Mouse (Mus musculus): Measurements from ENCODE around the gene Mcoln3. TPM values are rescaled to one million over a fixed set of nuclear protein-coding genes. Genes with fewer than 3 reads are reported as not detected.

Mcoln3 gene
- polyA plus RNA-seq, 1 experiment, result 13.5 TPM

GRCm38 (mm10) chr3:146134834-146135233 lies 17.6 kb downstream of the Mcoln3 start:
- no peak for DNase-seq (ENCODE audit: low read depth)

- DNase-seq (ENCODE audit: low read depth), result no peak
These were observed 18.2 kb downstream of the Mcoln3 start for GRCm38 (mm10) chr3:146135417-146135816.

GRCm38 (mm10) chr3:146136422-146136821 lies 19.2 kb downstream of the Mcoln3 start:
- no peak for DNase-seq (ENCODE audit: low read depth)

GRCm38 (mm10) chr3:146140276-146140675 lies 23.0 kb downstream of the Mcoln3 start:
- no peak for DNase-seq (ENCODE audit: low read depth)

DNA sequence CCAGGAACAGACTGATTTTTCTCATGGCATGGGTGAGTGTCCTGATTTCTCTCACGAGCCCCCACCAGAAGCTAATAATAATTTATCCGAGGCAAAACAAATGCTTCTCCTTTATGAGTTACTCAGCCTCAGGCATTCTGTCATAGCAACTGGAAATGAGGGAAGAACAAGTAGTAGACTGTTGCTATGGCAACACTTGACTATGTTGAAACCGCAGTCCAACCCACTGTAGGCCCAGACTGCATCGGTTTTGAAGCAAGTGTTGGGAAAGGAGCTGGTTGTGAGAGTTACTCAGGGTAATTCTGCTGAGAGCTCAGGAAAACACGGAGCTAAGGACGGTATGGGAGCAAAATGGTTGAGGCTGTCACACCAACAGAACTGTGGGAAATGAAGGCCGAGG lies 25.3 kb downstream of the Mcoln3 start:
- DNase-seq (ENCODE audit: low read depth), result no peak

- no peak for DNase-seq (ENCODE audit: low read depth)
These were observed 28.3 kb downstream of the Mcoln3 start for GRCm38 (mm10) chr3:146145501-146145900.

DNA sequence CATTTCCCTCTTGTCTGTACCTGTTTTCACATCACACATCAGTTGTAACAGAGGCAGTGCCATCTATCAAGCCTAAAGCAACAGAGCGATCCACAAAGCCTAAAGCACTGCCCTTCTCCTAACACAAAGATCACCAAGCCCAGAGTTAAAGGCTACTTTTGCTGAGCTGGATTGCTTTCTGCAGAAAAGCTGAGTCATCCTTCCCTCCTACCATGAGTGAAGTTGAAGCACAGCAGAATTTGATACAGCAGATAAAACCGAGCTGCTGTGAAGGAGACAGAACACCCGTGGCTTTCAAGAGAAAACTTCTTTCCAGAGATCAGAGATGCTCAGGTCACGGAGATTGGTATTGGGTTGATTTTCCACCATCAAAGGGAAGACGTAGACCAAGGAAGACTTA lies 28.9 kb downstream of the Mcoln3 start:
- DNase-seq (ENCODE audit: low read depth), result no peak

- no peak for DNase-seq (ENCODE audit: low read depth)
These were observed 32.2 kb downstream of the Mcoln3 start, which contains the start of gene Mcoln2 for GRCm38 (mm10) chr3:146149156-146150057. Mcoln2 (plus strand) TSS chr3:146149833.

- no peak for DNase-seq (ENCODE audit: low read depth)
These were observed 32.8 kb downstream of the Mcoln3 start for GRCm38 (mm10) chr3:146150058-146150400.

GRCm38 (mm10) chr3:146150560-146150959 lies 33.3 kb downstream of the Mcoln3 start:
- no peak for DNase-seq (ENCODE audit: low read depth)

- DNase-seq (ENCODE audit: low read depth), result no peak
These were observed 34.1 kb downstream of the Mcoln3 start for GRCm38 (mm10) chr3:146151328-146151727.

DNA sequence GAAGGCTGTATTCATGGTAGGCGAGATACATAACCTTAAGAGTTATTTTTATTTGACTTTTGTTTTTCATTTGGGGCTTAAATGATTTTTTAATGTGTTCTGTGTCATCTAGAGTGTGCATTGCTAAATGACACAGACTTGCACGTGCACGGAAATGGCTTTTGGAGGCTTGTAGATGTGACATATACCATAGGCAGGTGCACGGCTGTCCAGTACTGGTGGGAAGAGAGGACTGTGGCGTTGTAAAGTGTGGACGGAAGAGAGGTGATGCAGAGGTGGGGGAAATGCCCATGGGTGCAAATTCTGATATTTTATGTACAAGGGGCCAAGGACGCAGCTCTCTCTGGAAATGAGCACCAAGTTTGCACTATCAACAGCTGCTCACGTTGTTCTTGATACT lies 34.5 kb downstream of the Mcoln3 start:
- no peak for DNase-seq (ENCODE audit: low read depth)

DNA sequence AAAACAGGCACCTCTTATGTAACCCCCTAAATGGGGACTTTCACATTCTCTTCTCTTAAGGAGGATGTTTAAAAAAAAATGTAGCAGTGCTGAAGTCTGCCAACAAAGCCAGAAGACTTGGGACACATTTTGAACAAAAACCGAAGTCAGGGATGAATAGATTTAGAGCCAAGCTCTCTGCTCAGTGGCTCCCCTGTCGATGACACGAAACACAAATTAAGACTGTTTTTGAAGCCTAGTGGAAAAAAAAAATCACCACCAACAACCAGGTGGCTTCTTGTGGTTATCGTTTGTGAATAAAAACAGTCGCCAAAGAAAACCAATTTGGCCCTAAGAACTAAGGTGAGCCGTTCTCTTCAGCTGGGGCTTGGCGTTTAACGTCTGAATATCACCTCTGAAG lies 35.1 kb downstream of the Mcoln3 start:
- no peak for DNase-seq (ENCODE audit: low read depth)

- no peak for DNase-seq (ENCODE audit: low read depth)
These were observed 35.7 kb downstream of the Mcoln3 start for GRCm38 (mm10) chr3:146152913-146153312.

DNA sequence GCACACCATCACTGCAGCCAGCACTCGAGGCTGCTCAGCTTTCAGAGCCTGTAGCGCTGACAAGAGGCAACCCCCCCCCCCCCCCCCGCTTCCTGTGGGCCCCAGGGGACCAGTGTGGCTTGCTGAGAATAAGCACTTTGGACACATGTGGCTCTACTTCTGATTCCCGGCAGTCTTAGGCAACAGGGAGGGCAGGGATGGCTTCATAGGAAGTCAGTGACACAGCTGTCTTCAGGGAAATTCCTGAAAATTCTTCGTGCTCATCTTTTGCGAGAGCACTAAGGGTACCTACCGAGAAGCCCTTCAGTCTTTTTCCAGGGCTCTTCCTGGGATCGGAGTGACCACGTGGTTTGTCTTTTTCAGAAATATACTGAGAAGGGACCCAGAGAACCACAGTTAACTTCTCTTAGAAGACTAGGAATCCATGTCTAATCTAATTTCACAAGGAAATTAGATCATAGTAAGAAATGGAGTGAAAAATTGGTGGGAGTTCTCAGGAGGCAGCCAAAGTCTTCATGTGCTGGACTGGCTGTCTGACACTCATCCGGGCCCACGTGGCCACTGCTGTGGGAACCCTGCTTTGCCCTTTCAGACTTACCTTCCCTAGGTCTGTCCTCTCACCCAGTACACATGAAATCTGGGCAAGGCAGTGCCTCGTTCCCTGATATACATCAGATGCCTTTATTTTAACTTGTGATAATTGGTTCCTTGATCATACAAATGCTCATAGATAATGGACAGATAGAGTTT lies 36.8 kb downstream of the Mcoln3 start:
- no peak for DNase-seq (ENCODE audit: low read depth)

- no peak for DNase-seq (ENCODE audit: low read depth)
These were observed 38.7 kb downstream of the Mcoln3 start for GRCm38 (mm10) chr3:146155628-146156576.

GRCm38 (mm10) chr3:146156811-146157210 lies 39.6 kb downstream of the Mcoln3 start:
- DNase-seq (ENCODE audit: low read depth), result no peak

DNA sequence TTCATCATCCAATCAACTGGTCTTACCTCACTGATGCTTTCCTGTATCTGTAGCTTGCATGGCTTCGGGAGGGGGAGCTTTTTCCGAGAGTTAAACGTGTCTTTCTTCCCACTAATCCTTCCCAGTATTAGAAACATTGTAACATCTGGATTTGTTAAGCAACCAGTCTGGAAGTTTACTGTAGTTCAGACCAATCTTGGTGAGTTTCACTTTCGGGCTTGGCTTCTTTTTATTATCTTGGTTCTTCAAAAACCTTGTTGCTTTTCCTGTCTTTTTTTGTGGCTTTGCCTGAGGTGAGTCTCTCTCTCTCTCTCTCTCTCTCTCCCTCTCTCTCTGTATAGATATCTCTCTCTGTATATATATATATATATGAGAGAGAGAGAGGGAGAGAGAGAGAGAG lies 40.8 kb downstream of the Mcoln3 start:
- DNase-seq (ENCODE audit: low read depth), result no peak

- DNase-seq (ENCODE audit: low read depth), result no peak
These were observed 42.1 kb downstream of the Mcoln3 start for GRCm38 (mm10) chr3:146159360-146159759.

DNA sequence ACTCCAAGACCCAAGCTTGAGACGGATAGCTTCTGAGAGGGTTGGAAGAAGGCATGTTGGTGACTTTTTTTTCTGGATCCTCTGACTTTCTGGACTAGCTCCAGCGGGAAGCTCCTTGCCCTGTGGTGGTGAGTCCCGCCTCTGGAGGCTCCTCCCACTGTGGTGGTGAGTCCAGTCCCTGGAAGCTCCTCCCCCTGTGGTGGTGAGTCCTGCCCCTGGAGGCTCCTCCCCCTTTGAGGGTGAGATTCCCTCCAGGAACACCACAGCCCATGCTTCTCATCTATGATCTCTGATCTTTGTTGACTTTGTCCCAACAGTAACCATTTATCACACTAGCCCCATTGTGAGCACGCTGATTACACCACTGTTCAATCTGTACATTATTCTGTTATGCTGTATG lies 44.9 kb downstream of the Mcoln3 start:
- no peak for DNase-seq (ENCODE audit: low read depth)

DNA sequence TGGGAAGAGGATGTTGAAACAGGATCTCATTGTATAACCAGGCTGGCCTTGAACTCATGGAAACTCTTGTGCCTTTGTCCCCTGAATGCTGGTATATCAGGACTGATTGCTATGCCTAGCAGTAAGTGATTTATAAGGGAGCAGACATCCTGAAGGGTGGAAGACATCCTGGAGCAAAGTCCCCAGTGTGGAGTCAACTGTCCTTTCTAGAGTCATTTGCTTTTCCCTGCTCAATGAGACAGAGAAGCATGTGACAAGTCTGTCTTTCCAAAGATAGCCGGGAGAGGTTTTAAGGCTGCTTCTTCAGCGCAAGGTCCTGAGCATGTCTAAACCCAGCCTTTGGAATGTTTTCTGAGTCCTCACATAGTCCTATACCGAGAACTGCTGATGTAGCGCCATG lies 52.1 kb downstream of the Mcoln3 start:
- no peak for DNase-seq (ENCODE audit: low read depth)

- DNase-seq (ENCODE audit: low read depth), result no peak
These were observed 55.8 kb downstream of the Mcoln3 start for GRCm38 (mm10) chr3:146173030-146173429.
